Mouse (Mus musculus) lung, postnatal 14 days (tissue): ENCODE data around the gene Spns1.
"Not testable (repeated sequence)": the region's sequence is repeated elsewhere in the genome, so short reads cannot be mapped to it uniquely, and the experiment has no call there.

Experiments
- DNase-seq: peaks from one replicate; pipeline ENCODE4 v3.0.0; 2021

Gene Spns1

GRCm38 (mm10) chr7:126335556-126335955 is 41.7 kb downstream of the Spns1 start:
- DNase-seq: no peak

DNA sequence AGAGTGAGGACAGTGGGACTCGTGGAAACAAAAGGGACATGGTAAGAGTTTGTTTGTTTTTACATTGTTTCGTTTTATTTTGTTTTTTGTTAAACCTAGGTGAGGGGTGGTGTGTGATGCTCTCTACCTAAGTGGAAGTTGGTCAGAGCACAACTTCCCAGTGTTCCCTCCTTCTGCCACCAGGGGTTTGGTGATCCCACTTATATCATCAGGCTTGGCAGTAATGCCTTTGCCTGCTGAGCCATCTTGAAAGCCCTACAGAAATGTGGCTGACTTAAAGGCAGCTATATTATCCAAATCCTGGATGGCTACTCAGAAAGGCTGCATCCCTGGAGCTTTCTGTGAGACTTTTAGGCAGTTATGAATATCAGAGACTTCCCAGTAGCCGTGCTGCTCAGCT is 44.6 kb downstream of the Spns1 start:
- DNase-seq: no peak

DNA sequence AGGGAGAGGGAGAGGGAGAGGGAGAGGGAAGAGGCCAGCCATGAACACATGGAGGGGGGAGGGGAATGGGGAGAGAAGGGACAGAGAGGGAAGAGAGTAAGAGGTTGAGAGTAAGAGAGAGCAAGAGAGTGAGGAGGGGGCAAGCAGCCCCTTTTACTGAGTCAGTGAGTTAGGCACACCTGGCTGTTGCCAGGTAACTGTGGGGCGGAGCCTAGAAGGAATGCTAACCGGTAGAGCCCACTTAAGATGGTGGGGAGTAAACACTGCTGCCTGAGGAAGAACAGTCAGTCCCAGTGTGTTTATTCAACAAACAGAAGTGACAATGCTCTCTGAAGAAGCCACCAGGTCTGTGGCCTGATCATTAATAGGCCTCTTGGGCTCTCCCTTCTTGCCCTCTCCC is 46.6 kb downstream of the Spns1 start:
- DNase-seq: no peak

DNA sequence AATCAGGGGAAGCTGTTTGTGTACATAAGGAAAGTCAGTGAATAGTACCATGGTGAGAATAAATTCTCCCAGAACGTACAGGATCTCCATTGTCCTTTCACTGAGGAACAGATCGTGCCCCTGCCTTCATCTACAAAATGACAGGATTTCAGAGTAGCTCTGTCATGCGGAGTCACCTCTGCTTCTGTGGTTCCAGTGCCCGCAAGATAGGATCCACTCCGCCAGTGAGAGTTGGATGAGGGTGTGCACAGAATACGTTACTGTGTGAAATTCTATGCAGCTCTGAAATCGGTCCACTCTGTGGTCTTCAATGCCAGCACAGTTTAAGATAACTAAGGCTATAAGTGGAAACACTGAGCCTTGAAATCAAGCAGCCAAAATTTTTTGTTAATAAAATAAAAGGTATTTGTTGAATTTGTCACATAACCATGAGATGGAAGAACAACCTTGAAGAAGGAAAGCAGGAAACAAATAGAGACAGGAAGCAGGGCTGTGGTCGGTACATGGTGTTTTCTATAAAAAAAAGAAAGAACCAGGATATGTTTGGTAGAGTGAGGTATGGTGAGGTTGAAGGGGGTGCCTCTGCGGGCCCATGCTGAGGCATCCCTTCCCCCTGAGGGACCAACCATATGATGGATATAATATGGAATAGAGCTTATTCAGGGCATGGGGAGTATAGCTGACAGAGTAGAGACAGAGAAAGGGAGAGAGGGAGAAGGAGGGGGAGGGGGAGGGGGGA is 47.2 kb downstream of the Spns1 start:
- DNase-seq: no peak

- not testable (repeated sequence) for DNase-seq
Observed at GRCm38 (mm10) chr7:126328848-126329247, 48.4 kb downstream of the Spns1 start.

DNA sequence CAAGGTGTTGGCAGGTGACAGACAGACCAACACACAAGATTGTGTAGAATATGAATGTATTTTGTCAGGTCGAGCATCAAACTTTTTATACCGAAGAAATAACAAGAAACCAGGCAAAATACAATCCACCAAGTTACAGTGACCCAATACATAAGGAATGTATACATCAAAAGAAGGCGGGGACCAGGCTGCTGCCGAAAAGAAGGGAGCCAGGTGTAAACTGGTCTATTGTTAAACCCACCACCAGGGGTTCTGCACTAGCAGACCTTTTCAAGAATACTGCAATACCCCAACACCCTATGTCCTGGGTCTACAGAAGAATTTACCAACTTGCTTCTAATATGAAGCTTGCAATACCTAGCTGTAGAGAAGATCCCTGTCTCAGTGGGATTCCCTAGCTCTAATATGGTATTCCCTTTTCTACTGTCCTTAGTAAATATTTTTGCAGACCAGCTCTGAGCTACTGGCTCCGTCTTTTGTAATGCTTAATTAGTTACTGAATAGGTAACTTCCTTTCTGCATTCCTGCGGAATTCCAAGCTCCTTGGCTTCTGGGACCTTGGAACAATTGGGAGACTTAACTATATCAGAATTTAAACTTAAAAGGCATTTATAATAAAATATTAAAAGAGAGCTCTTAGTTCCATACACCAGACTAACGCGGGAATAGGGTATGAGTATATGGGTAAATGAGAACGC is 51.5 kb downstream of the Spns1 start:
- not testable (repeated sequence) for DNase-seq

- DNase-seq: no peak
Observed at GRCm38 (mm10) chr7:126324791-126325190, 52.5 kb downstream of the Spns1 start.

- peak; percentile 89 for DNase-seq
Observed at GRCm38 (mm10) chr7:126323729-126324128, 53.5 kb downstream of the Spns1 start.
